24 mouse cellular contexts compared by ENCODE assay signal in genomic region chr10:41060250-41060831, GRCm38 (mm10). TPM values are rescaled to one million over a fixed set of nuclear protein-coding genes. Genes with fewer than 3 reads are reported as not detected.
"Had no signal": no experiment of that assay in that cellular context is flagged by ENCODE, and none has a peak within 500 bp of the region (broad histone marks: within the 10 kb centered on the region; RNA-seq: fewer than 3 reads in every experiment).

No protein-coding gene starts in this region.

- H3K9me3 ChIP-seq: kidney, embryonic 15.5 days; limb, embryonic 12.5 days; limb, embryonic 15.5 days; midbrain, embryonic 12.5 days; neural tube, embryonic 12.5 days; stomach, embryonic 15.5 days had no signal

- H3K4me1 ChIP-seq: kidney, embryonic 15.5 days; limb, embryonic 12.5 days; limb, embryonic 15.5 days; midbrain, embryonic 12.5 days; neural tube, embryonic 12.5 days; stomach, embryonic 15.5 days had no signal

- H3K9ac ChIP-seq: kidney, embryonic 15.5 days; limb, embryonic 12.5 days; limb, embryonic 15.5 days; liver, embryonic 14.5 days; liver, postnatal 0 days; lung, embryonic 14.5 days; midbrain, embryonic 12.5 days; neural tube, embryonic 12.5 days; stomach, embryonic 15.5 days had no signal

- H3K36me3 ChIP-seq: kidney, embryonic 15.5 days; limb, embryonic 12.5 days; limb, embryonic 15.5 days; midbrain, embryonic 12.5 days; neural tube, embryonic 12.5 days; stomach, embryonic 15.5 days had no signal

- DNase-seq: kidney, adult 11 months; kidney, adult 8-10 months; kidney, postnatal 10 days; kidney, postnatal 36 days; left cerebral cortex, postnatal 4 days; liver, postnatal 0 days; lung, embryonic 14.5 days; retina, postnatal 1 day; right cerebral cortex, postnatal 25 days; spleen, adult 18-20 months; thymus, adult 2 months; thymus, postnatal 14 days; thymus, postnatal 4 days had no signal

- H3K4me2 ChIP-seq: kidney, embryonic 15.5 days; limb, embryonic 12.5 days; limb, embryonic 15.5 days; liver, embryonic 11.5 days; lung, embryonic 14.5 days; midbrain, embryonic 12.5 days; neural tube, embryonic 12.5 days; stomach, embryonic 15.5 days had no signal

- ATAC-seq: liver, postnatal 0 days; lung, postnatal 0 days; midbrain, embryonic 16.5 days had no signal

- H3K27ac ChIP-seq: kidney, embryonic 15.5 days; limb, embryonic 12.5 days; limb, embryonic 15.5 days; liver, embryonic 14.5 days; macrophage; midbrain, embryonic 12.5 days; neural tube, embryonic 12.5 days; stomach, embryonic 15.5 days had no signal

- H3K4me3 ChIP-seq: kidney, embryonic 15.5 days; limb, embryonic 12.5 days; limb, embryonic 15.5 days; midbrain, embryonic 12.5 days; neural tube, embryonic 12.5 days; stomach, embryonic 15.5 days had no signal

- H3K27me3 ChIP-seq: kidney, embryonic 15.5 days; limb, embryonic 15.5 days; midbrain, embryonic 12.5 days; neural tube, embryonic 12.5 days; stomach, embryonic 15.5 days had no signal

RNA-seq across cellular contexts. Expression of gene Gpr6, which starts 11.7 kb away (rescaled TPM):
- polyA plus RNA-seq: limb, embryonic 12.5 days; limb, embryonic 15.5 days; liver, embryonic 11.5 days; liver, embryonic 14.5 days; liver, postnatal 0 days; lung, embryonic 14.5 days; lung, postnatal 0 days; macrophage; neural tube, embryonic 12.5 days; stomach, embryonic 15.5 days; thymus, adult 2 months had no signal
